Mouse (Mus musculus): ENCODE data around the gene Elane.

DNA sequence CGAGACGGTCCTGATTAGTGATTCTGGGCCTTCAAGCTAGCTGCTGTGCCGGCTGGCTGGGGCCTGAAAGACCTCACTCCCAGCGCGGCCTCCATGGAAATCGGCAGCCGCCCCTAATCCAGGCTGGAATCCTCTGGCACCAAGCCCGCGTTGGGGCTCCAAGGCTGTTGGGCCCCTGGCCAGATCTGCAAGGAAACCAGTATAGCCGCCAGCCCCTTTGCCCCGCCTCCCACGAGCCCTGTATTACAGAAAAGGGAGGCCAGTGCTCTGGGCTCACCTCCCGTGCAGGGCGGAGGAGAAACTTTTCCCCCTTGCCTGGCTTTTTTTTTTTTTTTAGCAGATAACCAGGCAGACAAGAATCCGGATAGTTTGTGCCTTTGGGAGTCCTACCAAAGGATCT lies 32.7 kb upstream of the Elane start:
- TF ChIP-seq CTCF (IDR thresholded peaks at IDR 0.05) (no peak), EP300 (IDR thresholded peaks at IDR 0.05) (no peak; the same call in 1 of the 2 replicates)

Measured in lung, postnatal 0 days (tissue).